Mouse (Mus musculus) liver, embryonic 14.5 days (tissue): ENCODE results near the gene Kcna2. TPM values are rescaled to one million over a fixed set of nuclear protein-coding genes. Genes with fewer than 3 reads are reported as not detected.

Experiments used
- ATAC-seq: fragments of 200-750 bp; cut with Nextera tagmentation; 2 replicates; pipeline ENCODE4 v1.8.0; 2017; ENCODE audit warnings: moderate number of reproducible peaks, mild to moderate bottlenecking, moderate library complexity; ENCODE audit not compliant: insufficient read depth
- DNase-seq, 3 experiments: peaks; one replicate each; pipeline ENCODE4 v3.0.0-alpha.2; 2012 to 2013; ENCODE audit warnings: low read depth in 3 of 3, low spot score in 3 of 3
- H3K27ac ChIP-seq: fragments of 300-500 bp; sonication (generic); 2 replicates; pipeline ENCODE4 v1.5.1; 2014; ENCODE audit warnings: moderate library complexity, mild to moderate bottlenecking, control low read depth, inconsistent platforms
- H3K27me3 ChIP-seq: fragments of 300-500 bp; sonication (generic); 2 replicates; pipeline ENCODE4 v1.6.1; 2014; ENCODE audit warnings: mild to moderate bottlenecking, low read length, moderate library complexity; ENCODE audit not compliant: control insufficient read depth, insufficient read depth
- H3K36me3 ChIP-seq: fragments of 300-500 bp; sonication (generic); replicated peaks from 2 replicates; pipeline ENCODE4 v1.6.1; 2014; ENCODE audit warnings: low read depth; ENCODE audit not compliant: control insufficient read depth, insufficient read depth
- H3K4me1 ChIP-seq, 2 experiments: fragments of 200-500 bp in 1 of 2; fragments of 300-500 bp in 1 of 2; sonication (generic) in 1 of 2; replicated peaks; 2 replicates each; pipeline ENCODE4 v1.6.1; 2012 to 2014; ENCODE audit warnings: antibody characterized with exemption in 1 of 2, inconsistent platforms in 1 of 2, low read length in 1 of 2; ENCODE audit not compliant: control insufficient read depth in 2 of 2, insufficient read depth in 2 of 2
- H3K4me2 ChIP-seq: fragments of 300-500 bp; sonication (generic); 2 replicates; pipeline ENCODE4 v1.6.1; 2014; ENCODE audit warnings: low read depth, mild to moderate bottlenecking, control low read depth, moderate library complexity
- H3K4me3 ChIP-seq, 2 experiments: fragments of 200-500 bp in 1 of 2; fragments of 300-500 bp in 1 of 2; sonication (generic) in 1 of 2; 2 replicates each; pipeline ENCODE4 v1.5.1; 2012 to 2014; ENCODE audit warnings: low read depth in 2 of 2, low read length in 2 of 2, mild to moderate bottlenecking in 2 of 2, control low read depth in 1 of 2, inconsistent platforms in 1 of 2, moderate library complexity in 1 of 2; ENCODE audit not compliant: insufficient read depth in 1 of 2
- H3K9ac ChIP-seq: fragments of 300-500 bp; sonication (generic); replicated peaks from 2 replicates; pipeline ENCODE4 v1.6.1; 2014; ENCODE audit warnings: mild to moderate bottlenecking, control low read depth, moderate library complexity
- H3K9me3 ChIP-seq: fragments of 300-500 bp; sonication (generic); 2 replicates; pipeline ENCODE4 v1.6.1; 2016; ENCODE audit warnings: low read length, mixed read lengths; ENCODE audit not compliant: control insufficient read depth
- CTCF ChIP-seq: IDR thresholded peaks from 2 replicates; pipeline ENCODE4 v1.5.1; 2016; ENCODE audit warnings: antibody characterized with exemption, low read depth, control low read depth
- EP300 ChIP-seq: IDR thresholded peaks from 2 replicates; pipeline ENCODE4 v1.6.1; 2016; ENCODE audit warnings: antibody characterized with exemption, low read depth
- WGBS: fragments of 180-500 bp; shearing (Covaris S2); extraction: QIAGEN DNeasy Blood & Tissue Kit; methylation state at CpG from one replicate; pipeline ENCODE4 v1.1.7; 2014; ENCODE audit not compliant: insufficient replicate concordance; 5-methylcytosine and 5-hydroxymethylcytosine counted together
- polyA plus RNA-seq, 2 experiments: library from polyadenylated mRNA; depleted of rRNA in 1 of 2; stranded (reverse) in 1 of 2; unstranded in 1 of 2; fragments of >200 nt; fragmentation: Nextera tagmentation in 1 of 2; extraction: Ambion mirVana in 1 of 2; gene quantifications; 2 replicates each; pipeline versions ENCODE4 v1.2.1 to v1.2.3; 2012 to 2014

The Kcna2 gene
- polyA plus RNA-seq (2012; rRNA removed) (0.12 and 0.15 TPM in 2 replicates), polyA plus RNA-seq (2014; fragmentation: Nextera tagmentation; extraction: Ambion mirVana) (0.05 and 0.06 TPM in 2 replicates)

DNA sequence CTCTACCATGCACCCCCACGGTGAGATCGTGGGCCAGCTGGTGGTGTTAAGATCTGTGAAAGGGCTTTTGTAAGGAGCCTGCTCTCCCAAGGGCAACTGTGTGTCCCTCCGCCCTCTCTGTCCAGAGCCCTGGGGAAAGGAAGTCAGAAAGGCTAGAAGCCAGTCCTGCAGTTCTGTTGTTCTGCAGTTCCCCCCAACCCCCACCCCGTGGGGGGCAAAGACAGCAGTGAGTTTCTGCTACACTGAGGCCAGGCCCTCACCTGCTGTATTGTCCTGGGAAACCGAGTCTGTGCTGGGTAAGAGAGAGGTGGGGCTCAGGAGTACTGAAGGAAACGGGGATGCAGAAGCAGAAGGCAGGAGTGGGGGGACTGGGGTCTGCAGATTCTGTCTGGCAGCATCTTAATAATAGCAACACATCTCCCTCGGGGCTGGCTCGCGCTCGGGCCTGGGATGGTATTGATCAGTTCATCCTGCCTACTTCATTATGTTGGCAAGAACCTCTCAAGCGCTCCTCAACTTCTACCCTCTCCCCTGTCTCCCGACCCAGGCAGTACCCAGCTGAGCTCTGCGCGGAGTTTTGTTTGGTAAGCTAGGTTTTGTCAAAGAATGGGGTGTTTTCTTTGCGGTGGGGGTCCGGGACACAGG, at the start of gene Kcna2:
Gene Kcna2 (plus strand): TSS at position 336 of the 645 bp plus-strand sequence.
- Histone ChIP-seq H3K36me3 (no peaks in the 10 kb centered on the region), H3K4me2 (no peak within 1 kb of the TSS; the same call in 1 of the 2 replicates), H3K9ac (no peak within 1 kb of the TSS), H3K9me3 (no peaks in the 10 kb centered on the region), H3K4me3 (no peak within 1 kb of the TSS), H3K27me3 (peaks cover 39% of the 10 kb centered on the region), H3K27ac (no peak within 1 kb of the TSS), H3K4me1 (no peaks in the 10 kb centered on the region)
- TF ChIP-seq EP300 (no peak), CTCF (no peak)
- no peak for ATAC-seq
- WGBS: 8% methylated on average over 16 of the region's 16 CpGs
- DNase-seq: no peak

GRCm38 (mm10) chr3:107061468-107061867, 39.5 kb upstream of the Kcna2 start:
- Histone ChIP-seq H3K4me2 (no peak overlapping the region), H3K9ac (no peak overlapping the region), H3K4me3 (no peak overlapping the region), H3K9me3 (no peaks in the 10 kb centered on the region), H3K4me1 (no peaks in the 10 kb centered on the region), H3K27ac (no peak overlapping the region), H3K27me3 (no peaks in the 10 kb centered on the region), H3K36me3 (no peaks in the 10 kb centered on the region)
- ATAC-seq: no peak
- DNase-seq: no peak
- TF ChIP-seq EP300 (no peak), CTCF (no peak)
- WGBS: 80% methylated on average over 1 of the region's 1 CpGs

DNA sequence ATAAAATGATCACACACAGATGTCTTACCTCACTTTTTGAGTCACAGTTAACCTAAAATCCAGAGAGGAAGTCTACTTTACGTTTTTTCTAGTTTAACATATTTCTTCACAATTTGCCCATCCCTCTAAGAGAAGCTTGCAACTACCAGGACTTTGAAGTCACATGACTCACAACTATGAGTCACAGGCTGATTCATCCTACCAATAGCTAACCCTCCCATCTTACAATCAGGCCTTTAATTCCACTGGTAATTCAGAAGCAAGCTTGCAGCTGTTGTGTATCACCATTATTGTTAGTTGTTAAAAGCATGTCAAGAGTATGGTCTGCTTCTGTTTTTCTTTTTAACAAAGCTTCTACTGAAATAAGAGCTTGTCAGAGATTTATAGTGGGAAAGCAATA, 38.2 kb upstream of the Kcna2 start:
- H3K9ac ChIP-seq: no peak overlapping the region
- H3K36me3 ChIP-seq: no peaks in the 10 kb centered on the region
- H3K4me3 ChIP-seq: no peak overlapping the region
- H3K9me3 ChIP-seq: no peaks in the 10 kb centered on the region
- 21% methylated on average over 1 of the region's 1 CpGs for WGBS
- no peak overlapping the region for H3K27ac ChIP-seq
- DNase-seq (no peak), ATAC-seq (no peak)
- no peak for TF ChIP-seq EP300
- TF ChIP-seq CTCF: no peak
- no peaks in the 10 kb centered on the region for H3K27me3 ChIP-seq
- H3K4me1 ChIP-seq: no peaks in the 10 kb centered on the region
- no peak overlapping the region for H3K4me2 ChIP-seq

GRCm38 (mm10) chr3:107065510-107066095, 35.3 kb upstream of the Kcna2 start:
- 56% methylated on average over 6 of the region's 6 CpGs for WGBS
- H3K9me3 ChIP-seq: no peaks in the 10 kb centered on the region
- H3K27me3 ChIP-seq: no peaks in the 10 kb centered on the region
- H3K9ac ChIP-seq: no peak overlapping the region
- no peaks in the 10 kb centered on the region for H3K4me1 ChIP-seq
- TF ChIP-seq EP300 (no peak), CTCF (no peak)
- ATAC-seq (no peak), DNase-seq (no peak)
- no peaks in the 10 kb centered on the region for H3K36me3 ChIP-seq
- H3K4me2 ChIP-seq: no peak overlapping the region
- no peak overlapping the region for H3K27ac ChIP-seq
- H3K4me3 ChIP-seq: no peak overlapping the region

- no peak for DNase-seq
- H3K4me1 ChIP-seq: no peaks in the 10 kb centered on the region
- H3K4me3 ChIP-seq: no peak overlapping the region
- no peaks in the 10 kb centered on the region for H3K9me3 ChIP-seq
- H3K27ac ChIP-seq: no peak overlapping the region
- no peaks in the 10 kb centered on the region for H3K27me3 ChIP-seq
- 65% methylated on average over 7 of the region's 7 CpGs for WGBS
- no peak overlapping the region for H3K4me2 ChIP-seq
- no peaks in the 10 kb centered on the region for H3K36me3 ChIP-seq
- no peak for ATAC-seq
- TF ChIP-seq EP300 (no peak), CTCF (no peak)
- no peak overlapping the region for H3K9ac ChIP-seq
These were observed 34.6 kb upstream of the Kcna2 start for GRCm38 (mm10) chr3:107066165-107066850.
